Mouse (Mus musculus): ENCODE measurements around the gene 4930432K21Rik. TPM values are rescaled to one million over a fixed set of nuclear protein-coding genes. Genes with fewer than 3 reads are reported as not detected.

The 4930432K21Rik gene
- polyA plus RNA-seq, 1 experiment from 2014 or later: 2.1 TPM

DNA sequence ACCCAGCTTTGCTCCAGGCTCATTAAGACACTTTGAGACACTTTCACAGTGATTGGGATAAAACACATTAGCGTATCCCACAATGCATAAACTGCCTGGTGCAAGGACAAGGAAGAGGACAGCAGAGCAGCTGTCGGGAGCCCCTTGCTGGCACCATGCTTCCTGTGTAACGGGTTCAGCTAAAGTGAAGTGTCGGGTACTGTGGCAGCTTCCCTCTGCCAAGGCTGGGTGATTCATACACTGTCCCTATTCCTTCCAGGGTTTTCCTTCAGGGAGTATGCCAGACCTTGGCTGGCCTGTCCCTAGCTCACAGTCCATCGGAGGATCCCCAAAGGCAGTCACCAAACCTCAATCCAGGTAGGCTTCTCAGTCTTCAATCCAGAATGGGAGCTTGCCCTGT lies 22.3 kb downstream of the 4930432K21Rik start:
- Histone ChIP-seq H3K9me3 (no peaks in the 10 kb centered on the region), H3K4me1 (replicated peaks) (peaks cover 7% of the 10 kb centered on the region; the same call in 1 of the 2 replicates), H3K36me3 (peaks cover 52% of the 10 kb centered on the region), H3K27me3 (ENCODE audit: insufficient read depth, poor library complexity, severe bottlenecking) (no peaks in the 10 kb centered on the region), H3K27ac (no peak overlapping the region), H3K4me3 (no peak overlapping the region)
- DNase-seq (ENCODE audit: low spot score): no peak
- whole genome bisulfite sequencing: 88% methylated on average over 5 of the region's 5 CpGs

DNA sequence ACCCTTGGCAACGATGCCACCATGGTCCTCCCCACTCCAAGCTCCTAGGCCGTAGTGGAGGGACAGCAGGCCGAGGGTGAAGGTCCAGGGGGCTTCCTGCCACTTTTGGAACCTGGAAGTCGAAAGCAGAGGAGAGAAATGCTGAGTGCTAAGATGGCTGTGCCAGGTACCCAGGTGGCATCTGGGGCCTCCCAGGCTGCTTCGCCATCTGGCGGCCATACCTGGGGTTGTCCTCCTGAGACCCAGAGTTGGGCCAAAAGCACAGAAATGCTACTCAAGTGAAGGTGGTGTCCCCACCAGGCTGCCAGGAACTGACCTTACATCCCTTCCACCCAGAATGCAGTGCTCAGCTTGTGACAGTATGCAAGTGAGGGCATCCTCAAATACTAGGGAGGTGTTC lies 26.0 kb downstream of the 4930432K21Rik start:
- H3K9me3 ChIP-seq: no peaks in the 10 kb centered on the region
- H3K4me1 ChIP-seq (replicated peaks): peaks cover 17% of the 10 kb centered on the region
- 85% methylated on average over 6 of the region's 6 CpGs for WGBS
- no peak overlapping the region for H3K4me3 ChIP-seq
- no peak overlapping the region for H3K27ac ChIP-seq
- no peak for DNase-seq (ENCODE audit: low spot score)
- peaks cover 85% of the 10 kb centered on the region for H3K36me3 ChIP-seq
- H3K27me3 ChIP-seq (ENCODE audit: insufficient read depth, poor library complexity, severe bottlenecking): no peaks in the 10 kb centered on the region

DNA sequence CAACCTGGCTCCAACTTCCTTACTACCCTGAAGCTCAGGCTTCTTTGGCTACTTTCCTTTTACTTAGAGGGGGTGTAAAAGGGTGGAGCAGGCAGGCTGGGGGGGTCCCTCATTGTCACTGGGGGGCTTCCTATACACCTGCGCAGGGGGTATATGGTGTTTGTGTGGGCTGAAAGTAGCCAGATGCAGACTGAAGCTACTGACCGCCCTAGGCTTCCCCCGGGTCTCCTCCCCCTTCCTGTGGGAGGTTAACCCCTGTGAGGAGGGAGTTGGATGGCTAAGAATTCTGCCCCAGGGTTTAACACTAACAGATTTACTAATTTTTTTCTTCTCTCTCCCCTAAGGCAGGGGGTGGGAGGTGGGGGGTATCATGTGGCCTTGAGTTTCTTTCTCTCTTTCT lies 28.7 kb downstream of the 4930432K21Rik start:
- 40% methylated on average over 3 of the region's 3 CpGs for WGBS
- Histone ChIP-seq H3K4me3 (no peak overlapping the region), H3K27me3 (ENCODE audit: insufficient read depth, poor library complexity, severe bottlenecking) (no peaks in the 10 kb centered on the region), H3K27ac (no peak overlapping the region; the same call in 1 of the 2 replicates), H3K4me1 (replicated peaks) (peaks cover 44% of the 10 kb centered on the region), H3K9me3 (no peaks in the 10 kb centered on the region), H3K36me3 (peaks cover 70% of the 10 kb centered on the region)
- DNase-seq (ENCODE audit: low spot score): no peak

DNA sequence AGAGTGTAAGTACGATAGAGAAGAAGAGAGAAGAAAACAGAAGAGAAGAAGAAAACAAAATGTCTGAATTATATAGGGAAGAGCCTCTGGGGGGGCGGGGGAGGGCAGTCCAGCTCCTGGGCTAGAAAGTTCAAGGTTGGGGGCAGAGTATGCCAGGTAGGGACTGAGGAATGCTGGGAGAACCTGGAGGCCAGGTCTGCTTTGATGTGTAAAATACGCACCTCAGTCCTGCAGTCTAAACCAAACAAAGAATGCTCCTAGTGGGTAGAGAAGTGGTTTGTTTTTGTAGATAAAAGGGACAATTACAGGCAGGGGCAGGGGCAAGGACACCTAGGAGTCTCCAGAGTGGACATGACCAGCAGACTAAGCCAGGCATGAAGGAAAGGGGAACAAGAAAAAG lies 29.6 kb downstream of the 4930432K21Rik start:
- no peak for DNase-seq (ENCODE audit: low spot score)
- Histone ChIP-seq H3K36me3 (peaks cover 62% of the 10 kb centered on the region), H3K4me3 (no peak overlapping the region), H3K4me1 (replicated peaks) (peaks cover 53% of the 10 kb centered on the region), H3K27me3 (ENCODE audit: insufficient read depth, poor library complexity, severe bottlenecking) (no peaks in the 10 kb centered on the region), H3K27ac (no peak overlapping the region), H3K9me3 (no peaks in the 10 kb centered on the region)
- WGBS: 94% methylated on average over 3 of the region's 3 CpGs

DNA sequence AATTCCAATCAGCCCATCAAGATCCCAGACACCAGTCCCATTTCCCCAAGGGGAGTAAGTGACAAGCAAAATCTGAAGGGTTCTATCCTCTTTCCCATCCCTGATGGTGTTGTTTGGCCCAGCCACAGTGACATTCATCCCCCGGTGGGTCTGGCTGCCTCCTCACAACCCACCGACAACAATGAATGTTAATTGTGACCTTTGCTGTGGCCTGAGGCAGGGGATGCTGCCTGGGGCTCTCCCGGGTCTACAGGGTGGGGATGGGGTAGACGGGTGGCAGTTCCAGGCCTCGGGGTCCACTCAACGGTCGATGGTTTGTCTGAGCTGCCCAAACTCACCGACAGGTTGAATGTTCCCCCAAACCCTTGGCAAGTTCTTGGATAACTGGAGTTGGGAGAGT lies 30.8 kb downstream of the 4930432K21Rik start:
- Histone ChIP-seq H3K4me1 (replicated peaks) (peaks cover 61% of the 10 kb centered on the region), H3K27ac (peak overlapping the region; percentile 98)
- 75% methylated on average over 8 of the region's 8 CpGs for WGBS

DNA sequence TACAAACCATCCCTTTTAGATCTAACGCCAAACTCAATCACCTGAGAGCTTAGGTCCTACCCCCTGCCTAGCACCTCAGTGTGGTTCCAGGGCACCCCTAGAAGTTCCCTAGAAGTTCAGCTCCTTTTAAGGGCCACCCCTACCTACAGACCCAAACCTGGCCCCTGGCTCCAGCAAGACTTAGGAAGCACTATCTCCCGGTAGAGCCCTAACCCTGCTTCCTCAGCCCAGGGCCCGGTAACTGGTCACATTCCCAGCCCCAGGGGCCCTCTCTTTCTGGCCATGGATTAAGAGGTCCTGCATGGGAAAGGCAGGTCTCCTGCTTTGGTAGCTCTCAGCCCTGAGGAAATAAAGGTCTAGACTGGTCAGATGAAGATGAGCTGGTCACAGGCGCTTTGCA lies 32.1 kb downstream of the 4930432K21Rik start:
- Histone ChIP-seq H3K36me3 (peaks cover 36% of the 10 kb centered on the region), H3K9me3 (0 out of 2 replicates have a peak, but pooled peaks cover under 1% of the 10 kb centered on the region), H3K4me1 (replicated peaks) (peaks cover 75% of the 10 kb centered on the region), H3K27me3 (ENCODE audit: insufficient read depth, poor library complexity, severe bottlenecking) (peaks cover 7% of the 10 kb centered on the region), H3K4me3 (peak overlapping the region; percentile 49), H3K27ac (peak overlapping the region; percentile 98)
- 7% methylated on average over 4 of the region's 4 CpGs for WGBS
- no peak for DNase-seq (ENCODE audit: low spot score)

More for the DNA sequence above, 30.8 kb downstream of the 4930432K21Rik start:
- no peak for DNase-seq (ENCODE audit: low spot score)
- Histone ChIP-seq H3K36me3 (peaks cover 50% of the 10 kb centered on the region), H3K9me3 (no peaks in the 10 kb centered on the region), H3K4me3 (no peak overlapping the region), H3K27me3 (ENCODE audit: insufficient read depth, poor library complexity, severe bottlenecking) (no peaks in the 10 kb centered on the region; the same call in 1 of the 2 replicates)

DNA sequence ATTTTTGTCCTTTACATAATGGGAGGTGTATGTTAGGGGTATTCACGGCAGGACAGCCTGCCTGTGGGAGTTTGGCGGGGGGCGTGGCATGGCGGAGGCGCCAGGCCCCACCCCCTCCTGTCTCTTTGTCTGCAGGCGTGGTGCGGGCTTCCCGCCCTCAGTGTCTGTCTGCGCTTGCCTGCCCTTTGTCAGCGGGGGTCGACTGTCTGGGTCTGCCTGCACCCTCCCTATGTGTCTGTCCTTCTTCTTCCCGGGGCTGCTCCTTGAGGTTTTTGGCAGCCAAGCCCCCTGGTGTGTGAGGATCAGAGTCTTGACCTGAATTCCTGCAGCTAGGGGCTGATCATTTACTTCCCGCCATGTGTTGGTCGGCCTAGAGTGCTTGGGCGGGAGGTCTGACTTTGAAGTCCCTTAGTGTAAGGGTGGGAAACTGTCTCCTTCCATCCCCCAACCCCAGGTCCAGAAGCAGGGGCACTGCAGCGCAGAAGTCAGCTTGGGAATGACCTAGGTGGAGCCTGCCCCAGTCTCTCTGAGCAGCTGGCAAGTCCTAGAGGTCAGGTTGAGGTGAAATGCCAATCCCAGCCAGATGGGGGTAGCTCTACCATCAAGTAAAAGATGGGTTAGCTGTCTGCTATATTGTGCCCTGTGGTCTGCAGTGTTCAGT lies 32.8 kb downstream of the 4930432K21Rik start:
- Histone ChIP-seq H3K27me3 (ENCODE audit: insufficient read depth, poor library complexity, severe bottlenecking) (peaks cover 12% of the 10 kb centered on the region), H3K4me1 (replicated peaks) (peaks cover 76% of the 10 kb centered on the region), H3K9me3 (0 out of 2 replicates have a peak, but pooled peaks cover 5% of the 10 kb centered on the region), H3K36me3 (peaks cover 29% of the 10 kb centered on the region), H3K4me3 (peak overlapping the region; percentile 49), H3K27ac (peak overlapping the region; percentile 98)
- 2% methylated on average over 16 of the region's 16 CpGs for WGBS
- DNase-seq (ENCODE audit: low spot score): peak; percentile 89

DNA sequence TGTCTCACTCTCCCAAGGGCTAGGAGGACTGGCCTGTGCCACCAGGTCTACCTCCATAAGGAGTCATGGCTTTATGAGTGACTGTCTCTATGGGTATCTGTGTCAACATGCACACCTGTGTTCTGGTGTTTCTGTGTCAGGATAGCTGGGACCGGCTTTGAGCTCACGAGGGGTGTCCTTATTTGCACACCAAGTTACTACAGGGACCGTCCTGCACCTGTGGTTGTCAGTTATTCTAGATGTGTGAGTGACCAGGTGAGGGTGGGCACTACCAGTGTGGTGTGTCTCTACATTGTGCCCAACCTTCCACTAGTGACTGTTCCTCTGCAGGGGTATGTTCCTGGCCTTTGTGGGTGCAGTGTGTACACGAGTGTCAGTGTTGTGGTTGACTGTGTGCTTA lies 35.0 kb downstream of the 4930432K21Rik start:
- no peak for DNase-seq (ENCODE audit: low spot score)
- Histone ChIP-seq H3K27ac (peak overlapping the region; percentile 100), H3K4me1 (replicated peaks) (peaks cover 76% of the 10 kb centered on the region), H3K27me3 (ENCODE audit: insufficient read depth, poor library complexity, severe bottlenecking) (peaks cover 22% of the 10 kb centered on the region), H3K4me3 (peak overlapping the region; percentile 91), H3K9me3 (0 out of 2 replicates have a peak, but pooled peaks cover 5% of the 10 kb centered on the region), H3K36me3 (peaks cover 12% of the 10 kb centered on the region)
- 71% methylated on average over 4 of the region's 4 CpGs for WGBS

DNA sequence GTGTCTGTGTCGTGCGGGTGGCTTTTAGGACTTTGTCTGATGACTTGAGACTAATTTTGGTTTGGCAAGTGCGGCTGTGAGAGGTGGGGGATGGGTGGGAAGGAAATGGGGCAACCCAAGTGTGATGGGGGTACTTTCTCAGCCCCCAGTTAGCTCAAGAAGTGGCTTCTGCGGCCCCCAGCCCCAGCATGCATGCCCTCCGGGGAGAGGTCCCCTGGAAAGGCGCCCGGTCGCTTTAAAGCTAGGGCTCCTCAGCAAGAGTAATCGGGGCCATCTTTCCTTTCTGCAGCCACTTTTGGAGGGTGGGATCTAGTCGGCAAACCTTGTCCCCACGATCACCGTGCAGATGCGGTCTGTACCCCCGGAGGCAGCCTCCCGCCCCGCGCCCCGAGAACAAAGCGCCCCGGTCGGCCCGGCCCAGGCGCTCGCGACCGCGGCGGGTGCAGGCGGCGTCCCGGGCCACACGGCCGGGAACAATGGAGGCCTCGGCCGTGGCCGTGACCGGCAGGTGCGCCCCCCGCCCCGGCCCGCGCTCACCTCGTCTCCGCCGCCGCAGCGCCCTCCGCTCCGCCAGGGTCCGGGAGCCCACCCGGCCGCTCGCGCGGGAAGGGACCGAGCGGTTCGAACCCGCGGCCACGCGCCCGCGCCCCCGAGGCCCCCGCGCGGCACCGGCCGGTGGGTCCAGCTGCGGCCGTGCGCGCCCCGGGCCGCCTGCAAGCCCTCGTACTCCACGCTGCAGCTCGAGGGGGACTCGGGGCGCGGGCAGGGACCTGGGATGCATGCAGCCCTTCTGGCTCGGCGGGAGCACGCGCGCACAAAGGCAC lies 35.6 kb downstream of the 4930432K21Rik start:
- Histone ChIP-seq H3K27ac (peak overlapping the region; percentile 100), H3K4me3 (peak overlapping the region; percentile 91), H3K27me3 (ENCODE audit: insufficient read depth, poor library complexity, severe bottlenecking) (peaks cover 26% of the 10 kb centered on the region), H3K4me1 (replicated peaks) (peaks cover 71% of the 10 kb centered on the region), H3K36me3 (peaks cover 6% of the 10 kb centered on the region), H3K9me3 (0 out of 2 replicates have a peak, but pooled peaks cover 5% of the 10 kb centered on the region)
- DNase-seq (ENCODE audit: low spot score): peak; percentile 65
- 2% methylated on average over 87 of the region's 87 CpGs for WGBS

DNA sequence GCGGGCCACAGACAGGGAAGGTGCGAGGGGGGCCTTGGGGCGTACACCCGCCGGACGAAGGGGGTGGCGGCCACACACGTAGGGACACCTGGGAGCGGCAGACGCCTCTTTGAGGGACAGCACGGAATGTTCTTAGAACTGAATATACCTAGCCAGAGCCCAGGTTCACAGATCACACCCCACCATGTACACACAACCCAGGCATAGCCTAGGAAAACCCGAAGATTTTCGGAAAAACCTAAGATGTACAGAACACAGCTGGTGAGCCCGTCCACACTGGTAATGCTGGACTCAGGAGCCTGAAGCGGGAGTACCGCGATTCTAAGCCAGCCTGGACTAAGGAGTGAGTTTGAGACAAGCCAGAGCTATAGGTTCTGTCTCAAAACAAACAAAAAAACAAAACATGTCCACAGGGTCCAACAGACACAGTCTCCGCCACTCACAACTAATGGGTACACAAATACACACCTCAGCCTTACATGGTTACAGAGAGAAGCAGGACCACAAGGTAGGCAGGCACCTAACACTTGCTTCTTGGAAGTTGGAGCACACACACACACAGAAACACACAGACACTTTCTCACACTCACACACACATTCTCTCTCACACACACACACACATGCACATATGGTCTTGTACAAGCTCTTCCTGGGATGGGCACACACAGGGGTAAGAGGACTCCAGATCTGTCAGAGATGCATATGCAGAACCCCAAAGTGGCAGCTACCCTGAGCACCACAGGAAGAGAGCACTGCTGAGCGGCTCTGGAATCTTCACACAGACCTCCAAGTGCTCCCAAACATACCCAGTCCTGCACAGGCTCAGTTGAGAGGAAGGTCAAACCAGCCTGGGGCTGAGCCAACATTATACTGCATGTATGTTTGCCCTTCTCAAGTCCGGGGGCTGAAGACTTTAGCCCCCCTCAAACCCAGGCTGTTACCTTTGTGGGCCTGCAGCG lies 36.5 kb downstream of the 4930432K21Rik start:
- 23% methylated on average over 21 of the region's 21 CpGs for WGBS
- H3K27ac ChIP-seq: peak overlapping the region; percentile 100
- DNase-seq (ENCODE audit: low spot score): no peak
- H3K27me3 ChIP-seq (ENCODE audit: insufficient read depth, poor library complexity, severe bottlenecking): peaks cover 32% of the 10 kb centered on the region
- H3K4me1 ChIP-seq (replicated peaks): peaks cover 64% of the 10 kb centered on the region
- H3K9me3 ChIP-seq: 0 out of 2 replicates have a peak, but pooled peaks cover 5% of the 10 kb centered on the region
- no peaks in the 10 kb centered on the region for H3K36me3 ChIP-seq
- peak overlapping the region; percentile 91 for H3K4me3 ChIP-seq

DNA sequence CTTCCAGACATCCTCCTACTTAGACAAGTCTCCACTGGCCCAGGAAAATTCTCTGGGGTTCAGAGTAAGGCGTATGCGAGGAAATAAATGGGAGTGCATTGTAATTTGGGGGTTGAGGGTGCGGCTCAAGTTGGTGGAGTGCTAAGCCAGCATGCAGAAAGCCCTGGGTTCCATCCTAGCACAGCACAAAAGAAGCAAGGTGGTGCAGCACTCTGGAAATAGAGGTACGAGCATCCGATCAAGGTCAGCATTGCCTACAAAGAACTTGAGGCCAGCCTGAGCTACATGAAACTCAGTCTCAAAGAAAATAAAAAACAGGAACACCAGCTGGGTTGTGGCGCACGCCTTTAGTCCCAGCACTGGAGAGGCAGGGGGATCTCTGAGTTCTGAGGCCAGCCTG lies 37.3 kb downstream of the 4930432K21Rik start, which contains the start of gene Nanos3:
Gene Nanos3 (minus strand): TSS at position 101 of the 400 bp plus-strand sequence.
- DNase-seq (ENCODE audit: low spot score): no peak
- Histone ChIP-seq H3K9me3 (0 out of 2 replicates have a peak, but pooled peaks cover 5% of the 10 kb centered on the region), H3K27me3 (ENCODE audit: insufficient read depth, poor library complexity, severe bottlenecking) (peaks cover 32% of the 10 kb centered on the region), H3K4me3 (peak within 1 kb of the TSS; percentile 91), H3K36me3 (no peaks in the 10 kb centered on the region), H3K27ac (peak within 1 kb of the TSS; percentile 100), H3K4me1 (replicated peaks) (peaks cover 60% of the 10 kb centered on the region)
- 92% methylated on average over 7 of the region's 7 CpGs for WGBS

DNA sequence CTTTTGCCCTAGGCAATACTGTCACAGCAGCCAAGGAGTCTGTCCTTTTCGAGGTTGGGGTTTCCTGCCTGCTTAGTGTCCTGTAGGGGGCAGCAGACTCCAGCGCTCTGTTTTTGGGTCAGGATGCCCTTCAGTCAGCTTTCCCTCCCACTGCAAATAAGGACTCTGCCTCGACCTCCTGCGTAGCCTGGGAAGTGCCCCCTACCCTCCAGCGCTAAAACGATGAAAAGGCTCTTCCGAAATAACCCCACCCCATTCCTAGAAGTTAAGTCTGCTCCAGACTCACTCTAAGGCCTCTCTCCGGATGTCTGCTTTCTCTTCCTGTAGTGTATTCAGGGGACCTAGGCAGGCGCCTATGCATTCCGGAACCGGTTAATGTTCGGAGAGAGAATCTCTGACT lies 38.7 kb downstream of the 4930432K21Rik start:
- Histone ChIP-seq H3K27ac (peak overlapping the region; percentile 47), H3K4me1 (replicated peaks) (peaks cover 48% of the 10 kb centered on the region), H3K36me3 (no peaks in the 10 kb centered on the region), H3K9me3 (0 out of 2 replicates have a peak, but pooled peaks cover 5% of the 10 kb centered on the region), H3K27me3 (ENCODE audit: insufficient read depth, poor library complexity, severe bottlenecking) (peaks cover 32% of the 10 kb centered on the region), H3K4me3 (peak overlapping the region; percentile 49)
- DNase-seq (ENCODE audit: low spot score): peak; percentile 78
- WGBS: 1% methylated on average over 12 of the region's 12 CpGs

Data from hindbrain, embryonic 10.5 days (tissue).